Mouse (Mus musculus): ENCODE data around the gene Ift46.

GRCm38 (mm10) chr9:44746666-44747065, 21.0 kb upstream of the Ift46 start:
- TF ChIP-seq CTCF (IDR thresholded peaks at IDR 0.05) (no peak), EP300 (IDR thresholded peaks at IDR 0.05; ENCODE audit: insufficient read depth, low read depth, low read length) (no peak), POLR2A (IDR thresholded peaks at IDR 0.05; ENCODE audit: insufficient read depth, low read depth, low read length) (no peak)
